Mouse (Mus musculus): ENCODE results near the gene Stk32b. TPM values are rescaled to one million over a fixed set of nuclear protein-coding genes. Genes with fewer than 3 reads are reported as not detected.

The Stk32b gene
- polyA plus RNA-seq, 1 experiment: not detected

DNA sequence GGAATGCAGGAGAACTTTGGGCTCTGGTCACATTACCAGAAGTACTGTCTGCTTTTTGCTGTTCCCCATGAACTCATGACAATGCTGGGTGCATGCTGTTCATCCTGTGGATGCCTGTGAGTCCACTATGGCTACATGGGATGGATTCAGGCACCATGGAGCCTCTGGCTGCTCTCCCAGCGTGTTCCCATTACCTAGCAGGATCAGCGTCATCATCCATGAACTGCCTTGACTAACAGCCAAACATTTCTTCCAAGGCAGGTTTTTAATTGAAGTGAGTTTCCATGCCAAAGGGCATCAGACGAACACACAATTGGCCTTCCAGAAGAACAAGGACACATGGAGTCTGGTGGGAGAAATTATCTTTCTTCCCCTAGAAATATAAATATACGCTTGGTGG is 245.4 kb downstream of the Stk32b start:
- H3K4me1 ChIP-seq (ENCODE audit: control insufficient read depth, insufficient read depth, low read length): no peaks in the 10 kb centered on the region
- H3K4me3 ChIP-seq (replicated peaks; ENCODE audit: control insufficient read depth, low read depth, low read length): no peak overlapping the region
- no peak for TF ChIP-seq CTCF (IDR thresholded peaks at IDR 0.05; ENCODE audit: control insufficient read depth, insufficient read depth, low read length)
- TF ChIP-seq POLR2A (IDR thresholded peaks at IDR 0.05; ENCODE audit: borderline replicate concordance, control insufficient read depth, low read depth, low read length): no peak
- 71% methylated on average over 4 of the region's 4 CpGs for WGBS
- no peak overlapping the region for H3K27ac ChIP-seq (ENCODE audit: control insufficient read depth, insufficient read depth, low read depth, low read length, poor library complexity)

DNA sequence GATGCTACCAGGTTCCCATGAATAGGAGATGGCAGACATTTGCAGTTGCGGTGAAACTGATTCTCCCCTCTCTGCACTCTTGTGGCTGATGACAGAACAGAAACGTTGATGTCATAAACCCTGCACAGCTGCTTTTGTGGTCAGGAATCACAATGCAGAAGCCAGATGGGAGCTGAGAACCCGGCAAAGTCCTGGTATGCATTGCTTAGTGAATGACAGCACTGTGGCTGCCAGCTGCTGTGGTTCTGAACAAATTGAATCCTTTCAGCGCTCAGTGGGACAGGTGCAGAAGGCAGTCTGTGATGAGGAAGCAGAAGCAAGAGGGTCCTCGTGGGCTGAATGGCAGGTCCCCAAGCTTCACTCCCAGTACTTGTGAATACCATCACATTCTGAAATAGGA is 247.9 kb downstream of the Stk32b start:
- TF ChIP-seq CTCF (IDR thresholded peaks at IDR 0.05; ENCODE audit: control insufficient read depth, insufficient read depth, low read length) (no peak), POLR2A (IDR thresholded peaks at IDR 0.05; ENCODE audit: borderline replicate concordance, control insufficient read depth, low read depth, low read length) (no peak)
- Histone ChIP-seq H3K4me1 (ENCODE audit: control insufficient read depth, insufficient read depth, low read length) (no peaks in the 10 kb centered on the region), H3K27ac (ENCODE audit: control insufficient read depth, insufficient read depth, low read depth, low read length, poor library complexity) (no peak overlapping the region), H3K4me3 (replicated peaks; ENCODE audit: control insufficient read depth, low read depth, low read length) (no peak overlapping the region)
- 57% methylated on average over 5 of the region's 5 CpGs for WGBS

DNA sequence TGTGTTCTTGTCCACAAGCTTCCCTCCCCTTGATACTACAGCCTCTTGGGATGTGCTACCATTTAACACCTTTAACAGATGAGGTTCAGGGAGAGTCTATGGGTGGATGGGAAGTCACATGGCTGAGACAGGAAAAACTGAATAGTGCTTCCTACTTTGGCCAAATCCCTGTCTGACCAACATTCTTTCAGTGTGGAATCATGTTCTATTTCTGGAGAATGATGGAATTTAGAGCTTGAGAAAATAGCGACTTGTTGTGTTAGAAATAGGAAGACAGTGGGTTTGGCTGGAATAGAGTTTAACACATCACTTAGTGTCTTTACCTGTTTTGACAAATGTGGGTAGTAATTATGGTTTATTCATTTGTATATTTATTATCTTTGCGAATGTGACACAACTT is 249.3 kb downstream of the Stk32b start:
- TF ChIP-seq POLR2A (IDR thresholded peaks at IDR 0.05; ENCODE audit: borderline replicate concordance, control insufficient read depth, low read depth, low read length) (no peak), CTCF (IDR thresholded peaks at IDR 0.05; ENCODE audit: control insufficient read depth, insufficient read depth, low read length) (no peak)
- Histone ChIP-seq H3K4me3 (replicated peaks; ENCODE audit: control insufficient read depth, low read depth, low read length) (no peak overlapping the region), H3K4me1 (ENCODE audit: control insufficient read depth, insufficient read depth, low read length) (no peaks in the 10 kb centered on the region), H3K27ac (ENCODE audit: control insufficient read depth, insufficient read depth, low read depth, low read length, poor library complexity) (no peak overlapping the region)
- 40% methylated on average over 2 of the region's 2 CpGs for WGBS

DNA sequence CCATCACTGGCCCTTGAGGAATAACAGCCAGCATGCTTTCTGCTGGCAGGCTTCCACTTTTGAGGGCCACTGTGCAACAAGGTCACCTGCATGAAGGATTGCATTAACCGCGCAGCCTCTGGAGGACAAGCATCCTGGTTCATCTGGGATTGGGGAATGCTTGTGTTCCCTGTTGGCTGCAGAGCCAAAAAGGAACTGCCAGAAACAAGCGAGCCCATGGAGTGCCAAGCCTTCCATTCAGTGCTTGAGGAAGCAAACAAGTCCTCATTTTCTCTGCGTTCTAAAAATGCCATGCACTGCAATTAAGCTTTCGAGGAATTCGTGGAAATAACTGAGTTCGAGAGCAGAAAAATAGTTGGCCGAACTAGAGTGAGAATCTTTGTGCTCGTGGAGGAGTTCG is 251.5 kb downstream of the Stk32b start:
- no peak overlapping the region for H3K27ac ChIP-seq (ENCODE audit: control insufficient read depth, insufficient read depth, low read depth, low read length, poor library complexity)
- TF ChIP-seq CTCF (IDR thresholded peaks at IDR 0.05; ENCODE audit: control insufficient read depth, insufficient read depth, low read length) (no peak), POLR2A (IDR thresholded peaks at IDR 0.05; ENCODE audit: borderline replicate concordance, control insufficient read depth, low read depth, low read length) (no peak)
- H3K4me3 ChIP-seq (replicated peaks; ENCODE audit: control insufficient read depth, low read depth, low read length): no peak overlapping the region
- WGBS: 82% methylated on average over 10 of the region's 10 CpGs
- no peaks in the 10 kb centered on the region for H3K4me1 ChIP-seq (ENCODE audit: control insufficient read depth, insufficient read depth, low read length)

DNA sequence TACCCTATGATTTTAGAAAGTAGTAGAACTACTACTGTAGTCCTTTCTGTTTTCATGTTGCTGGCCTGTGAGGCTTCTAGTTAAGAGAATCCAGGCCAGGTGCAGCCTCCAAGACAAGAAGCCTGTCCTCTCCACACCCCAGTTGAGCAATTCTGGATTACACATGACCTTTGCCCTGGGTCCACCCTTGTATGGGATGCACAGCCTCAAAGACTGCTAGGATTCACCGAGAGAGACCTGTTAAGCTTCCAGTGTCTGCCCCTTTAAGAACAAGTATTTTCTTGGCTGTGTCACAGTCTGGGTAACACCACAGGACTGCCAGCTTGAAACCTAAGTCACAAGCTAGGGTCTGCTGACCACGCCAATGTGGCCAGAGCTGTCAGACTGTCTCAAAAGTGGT is 258.7 kb downstream of the Stk32b start:
- H3K4me3 ChIP-seq (replicated peaks; ENCODE audit: control insufficient read depth, low read depth, low read length): no peak overlapping the region
- WGBS: 57% methylated on average over 2 of the region's 2 CpGs
- no peaks in the 10 kb centered on the region for H3K4me1 ChIP-seq (ENCODE audit: control insufficient read depth, insufficient read depth, low read length)
- TF ChIP-seq POLR2A (IDR thresholded peaks at IDR 0.05; ENCODE audit: borderline replicate concordance, control insufficient read depth, low read depth, low read length) (no peak), CTCF (IDR thresholded peaks at IDR 0.05; ENCODE audit: control insufficient read depth, insufficient read depth, low read length) (no peak)
- H3K27ac ChIP-seq (ENCODE audit: control insufficient read depth, insufficient read depth, low read depth, low read length, poor library complexity): no peak overlapping the region

DNA sequence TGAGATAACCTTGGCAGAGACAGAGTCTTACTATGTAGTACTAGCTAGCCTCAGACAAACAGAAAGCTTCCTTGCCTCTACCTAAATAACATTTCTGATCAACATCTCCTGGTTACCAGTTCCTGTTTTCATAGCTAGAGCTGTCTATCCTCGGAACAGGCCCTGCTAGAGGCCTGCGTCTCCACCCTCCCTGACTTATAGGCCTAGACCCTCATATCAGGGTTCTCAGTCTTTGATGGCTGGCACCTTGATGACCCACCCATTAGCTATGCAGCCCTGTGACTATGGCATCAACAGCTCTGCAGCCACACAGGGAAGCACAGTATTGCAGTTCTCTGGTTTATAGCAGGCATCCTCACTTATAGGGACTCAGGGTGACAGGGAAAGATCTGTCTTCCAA is 259.1 kb downstream of the Stk32b start:
- no peaks in the 10 kb centered on the region for H3K4me1 ChIP-seq (ENCODE audit: control insufficient read depth, insufficient read depth, low read length)
- no peak for TF ChIP-seq CTCF (IDR thresholded peaks at IDR 0.05; ENCODE audit: control insufficient read depth, insufficient read depth, low read length)
- TF ChIP-seq POLR2A (IDR thresholded peaks at IDR 0.05; ENCODE audit: borderline replicate concordance, control insufficient read depth, low read depth, low read length): no peak
- no peak overlapping the region for H3K4me3 ChIP-seq (replicated peaks; ENCODE audit: control insufficient read depth, low read depth, low read length)
- no peak overlapping the region for H3K27ac ChIP-seq (ENCODE audit: control insufficient read depth, insufficient read depth, low read depth, low read length, poor library complexity)
- 57% methylated on average over 2 of the region's 2 CpGs for WGBS

DNA sequence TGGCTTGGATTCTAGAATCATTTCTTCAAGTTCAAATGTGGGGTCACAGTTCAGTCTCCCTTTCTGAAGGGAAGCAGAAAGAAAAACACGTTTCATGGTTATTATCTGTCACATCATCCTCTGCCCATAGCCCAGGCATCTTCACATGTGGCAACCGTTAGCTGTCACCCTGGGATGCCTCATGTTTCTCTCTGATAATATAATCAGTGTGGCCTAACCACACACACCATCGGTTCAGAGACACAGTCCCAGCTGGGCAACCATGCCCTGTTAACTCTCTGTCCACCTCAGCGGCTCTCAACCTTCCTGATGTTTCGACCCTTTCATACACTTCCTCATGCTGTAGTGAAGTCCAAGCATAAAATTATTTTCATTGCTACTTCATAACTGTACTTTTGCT is 259.8 kb downstream of the Stk32b start:
- no peak for TF ChIP-seq CTCF (IDR thresholded peaks at IDR 0.05; ENCODE audit: control insufficient read depth, insufficient read depth, low read length)
- H3K27ac ChIP-seq (ENCODE audit: control insufficient read depth, insufficient read depth, low read depth, low read length, poor library complexity): no peak overlapping the region
- no peaks in the 10 kb centered on the region for H3K4me1 ChIP-seq (ENCODE audit: control insufficient read depth, insufficient read depth, low read length)
- 70% methylated on average over 5 of the region's 5 CpGs for WGBS
- H3K4me3 ChIP-seq (replicated peaks; ENCODE audit: control insufficient read depth, low read depth, low read length): no peak overlapping the region

DNA sequence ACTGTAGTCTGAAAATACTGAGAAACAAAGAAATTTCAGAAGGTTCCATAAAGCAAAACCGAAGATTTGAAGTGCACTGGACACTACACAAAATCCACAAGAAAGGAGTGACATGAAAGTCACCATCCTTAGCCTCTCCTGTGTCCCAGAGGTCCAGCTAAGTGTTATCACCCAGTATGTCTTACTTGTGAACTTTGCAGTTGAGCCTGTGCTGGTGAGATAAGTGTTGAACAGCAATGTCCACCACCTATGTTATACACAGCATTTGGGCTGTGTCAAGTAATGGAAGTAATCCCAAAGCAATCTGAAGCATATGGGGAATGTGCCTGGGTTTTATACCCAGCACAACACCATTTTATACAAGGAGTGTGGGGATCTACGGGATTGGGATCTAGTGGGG is 260.4 kb downstream of the Stk32b start:
- Histone ChIP-seq H3K27ac (ENCODE audit: control insufficient read depth, insufficient read depth, low read depth, low read length, poor library complexity) (no peak overlapping the region), H3K4me1 (ENCODE audit: control insufficient read depth, insufficient read depth, low read length) (no peaks in the 10 kb centered on the region), H3K4me3 (replicated peaks; ENCODE audit: control insufficient read depth, low read depth, low read length) (no peak overlapping the region)
- TF ChIP-seq CTCF (IDR thresholded peaks at IDR 0.05; ENCODE audit: control insufficient read depth, insufficient read depth, low read length): no peak
- TF ChIP-seq POLR2A (IDR thresholded peaks at IDR 0.05; ENCODE audit: borderline replicate concordance, control insufficient read depth, low read depth, low read length): no peak
- 45% methylated on average over 2 of the region's 2 CpGs for WGBS

DNA sequence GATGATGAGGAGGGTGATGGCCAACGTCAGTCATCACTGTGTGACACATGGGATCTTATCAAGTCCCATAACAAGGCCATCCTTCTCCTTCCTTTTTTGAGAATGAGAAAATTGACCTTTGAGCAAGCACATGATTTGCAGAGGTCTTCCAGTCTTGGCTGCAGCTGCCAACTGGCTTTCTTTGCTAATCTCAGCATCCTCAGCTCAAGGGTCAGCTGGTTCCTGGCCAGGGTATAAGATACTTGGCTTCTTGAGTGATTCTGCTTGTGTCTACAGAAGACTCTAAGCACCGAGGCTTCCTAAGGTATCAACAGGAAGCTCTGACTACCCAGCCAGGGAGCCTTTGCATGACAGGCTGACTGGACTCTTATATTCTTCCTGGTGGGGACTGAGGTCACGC is 269.4 kb downstream of the Stk32b start:
- TF ChIP-seq CTCF (IDR thresholded peaks at IDR 0.05; ENCODE audit: control insufficient read depth, insufficient read depth, low read length): no peak
- no peak for TF ChIP-seq POLR2A (IDR thresholded peaks at IDR 0.05; ENCODE audit: borderline replicate concordance, control insufficient read depth, low read depth, low read length)
- H3K27ac ChIP-seq (ENCODE audit: control insufficient read depth, insufficient read depth, low read depth, low read length, poor library complexity): no peak overlapping the region
- 58% methylated on average over 3 of the region's 3 CpGs for WGBS
- no peak overlapping the region for H3K4me3 ChIP-seq (replicated peaks; ENCODE audit: control insufficient read depth, low read depth, low read length)
- no peaks in the 10 kb centered on the region for H3K4me1 ChIP-seq (ENCODE audit: control insufficient read depth, insufficient read depth, low read length)

Measured in bone marrow, adult 2 months (tissue).